Mouse (Mus musculus) embryo, embryonic 11 days (tissue): ENCODE measurements around the gene Fam222b.
"Not testable (repeated sequence)": the region's sequence is repeated elsewhere in the genome, so short reads cannot be mapped to it uniquely, and the experiment has no call there.

Source experiments
- DNase-seq: peaks from one replicate; pipeline ENCODE4 v3.0.0-alpha.2; 2015

The Fam222b gene

DNA sequence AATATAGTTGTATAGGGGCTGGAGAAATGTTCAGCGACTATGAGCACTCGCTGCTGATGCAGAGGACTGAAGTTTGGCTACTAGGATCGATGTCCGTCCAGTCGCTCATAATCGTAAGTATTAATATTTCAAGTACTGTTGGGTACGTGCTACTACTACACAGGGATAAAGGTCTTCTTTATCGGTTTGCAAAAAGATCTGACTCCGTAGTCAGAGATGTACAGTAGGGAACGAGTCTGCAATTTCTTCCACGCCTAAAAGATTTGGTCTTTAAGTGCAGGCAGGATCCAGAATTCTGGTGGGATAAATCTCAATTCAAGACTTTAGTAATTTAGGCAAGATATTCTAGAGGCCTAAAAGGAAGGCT is 340 bp upstream of the Fam222b start:
- DNase-seq = no peak

GRCm38 (mm10) chr11:78095144-78095516 is 670 bp downstream of the Fam222b start:
- DNase-seq = no peak

DNA sequence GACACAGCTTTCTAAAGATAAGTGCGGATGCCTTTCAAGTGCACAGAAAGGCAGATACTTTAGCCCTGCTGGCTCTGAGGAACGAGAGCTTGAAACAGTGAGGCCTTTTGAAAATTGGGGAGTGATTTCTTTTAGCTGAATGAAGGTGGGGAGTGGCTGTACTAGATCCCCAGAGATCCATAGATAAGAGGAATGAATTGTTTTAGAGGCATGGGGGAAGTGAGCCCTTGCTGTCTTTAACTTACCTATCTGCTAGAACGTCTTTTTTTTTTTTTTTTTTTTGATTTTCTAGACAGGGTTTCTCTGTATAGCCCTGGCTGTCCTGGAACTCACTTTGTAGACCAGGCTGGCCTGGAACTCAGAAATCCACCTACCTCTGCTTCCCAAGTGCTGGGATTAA is 2.6 kb downstream of the Fam222b start:
- DNase-seq = no peak

DNA sequence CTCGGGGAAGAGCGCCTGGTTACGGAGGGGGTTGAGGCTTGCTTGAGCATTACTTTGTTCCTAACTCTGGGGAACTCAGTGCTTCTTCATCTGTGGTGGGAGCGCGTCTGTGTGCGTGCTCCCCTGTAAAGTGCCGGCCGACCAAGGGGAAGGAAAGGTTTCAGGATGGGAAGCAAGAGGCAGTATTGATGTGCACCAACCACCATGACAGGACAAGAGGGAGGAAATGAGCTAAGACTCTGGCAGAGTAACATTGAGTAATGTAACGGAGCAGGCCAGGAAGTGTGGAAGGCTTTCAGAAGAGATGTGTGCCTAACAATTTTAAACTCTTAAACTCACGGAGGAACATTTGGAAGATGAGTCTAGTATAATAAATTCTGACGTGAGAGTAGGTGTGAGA is 6.3 kb downstream of the Fam222b start:
- no peak for DNase-seq

DNA sequence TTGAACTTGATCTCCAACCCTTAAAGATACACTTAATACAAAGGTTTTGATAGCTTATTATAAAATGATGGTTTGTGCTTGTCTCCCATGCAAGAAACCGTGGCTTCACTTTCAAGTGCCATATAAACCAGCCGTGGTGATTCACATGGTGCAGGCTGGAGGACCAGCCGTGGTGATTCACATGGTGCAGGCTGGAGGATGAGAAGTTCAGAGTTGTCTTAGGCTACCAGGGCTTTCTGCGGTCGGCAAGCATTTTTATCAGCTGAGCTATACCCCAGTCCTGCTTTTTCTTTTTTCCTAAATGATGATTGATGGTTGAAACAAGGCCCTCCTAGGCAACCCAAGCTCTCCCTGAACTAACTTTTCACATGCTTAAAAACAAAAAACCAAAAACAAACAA is 7.7 kb downstream of the Fam222b start:
- DNase-seq = no peak

GRCm38 (mm10) chr11:78102958-78103747 is 8.7 kb downstream of the Fam222b start:
- no peak for DNase-seq

DNA sequence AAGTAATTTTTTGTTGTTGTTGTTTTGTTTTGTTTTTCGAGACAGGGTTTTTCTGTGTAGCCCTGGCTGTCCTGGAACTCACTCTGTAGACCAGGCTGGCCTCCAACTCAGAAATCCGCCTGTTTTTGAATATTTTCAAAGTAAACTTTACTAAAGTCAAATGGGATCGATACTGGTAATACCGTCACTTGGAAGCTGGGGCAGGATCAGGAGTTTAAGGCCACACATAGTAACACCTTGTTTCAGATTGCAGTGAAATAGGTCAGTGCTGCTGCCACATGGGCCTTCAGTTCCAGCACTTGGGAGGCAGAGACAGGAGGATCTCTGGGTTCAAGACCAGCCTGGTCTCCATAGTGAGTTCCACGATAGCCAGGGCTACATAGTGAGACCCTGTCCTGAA is 10.0 kb downstream of the Fam222b start:
- no peak for DNase-seq

DNA sequence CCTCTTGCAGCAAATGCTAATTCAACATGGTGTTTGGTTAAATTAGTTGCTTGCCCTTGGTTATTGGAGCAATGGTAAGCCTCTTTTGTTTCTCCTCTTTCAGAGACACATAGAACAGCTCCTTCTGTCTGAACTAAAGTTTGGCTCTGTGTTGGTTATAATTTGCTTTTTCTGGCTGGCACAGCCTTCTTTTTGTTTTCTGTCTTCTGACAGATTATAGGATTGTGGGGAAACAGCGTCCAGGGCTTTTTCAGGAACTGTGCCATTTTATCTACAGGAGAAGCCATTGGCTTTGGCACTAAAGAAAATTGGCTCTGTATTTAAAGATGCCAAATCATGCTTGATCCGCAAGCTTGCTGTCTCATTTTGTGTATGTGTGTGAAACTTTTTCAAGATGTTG is 19.2 kb downstream of the Fam222b start:
- DNase-seq = no peak

- DNase-seq = peak; percentile 17
Measured at GRCm38 (mm10) chr11:78114676-78115366, 20.4 kb downstream of the Fam222b start.

- DNase-seq = peak; percentile 98
Measured at GRCm38 (mm10) chr11:78115367-78116145, 21.1 kb downstream of the Fam222b start.

DNA sequence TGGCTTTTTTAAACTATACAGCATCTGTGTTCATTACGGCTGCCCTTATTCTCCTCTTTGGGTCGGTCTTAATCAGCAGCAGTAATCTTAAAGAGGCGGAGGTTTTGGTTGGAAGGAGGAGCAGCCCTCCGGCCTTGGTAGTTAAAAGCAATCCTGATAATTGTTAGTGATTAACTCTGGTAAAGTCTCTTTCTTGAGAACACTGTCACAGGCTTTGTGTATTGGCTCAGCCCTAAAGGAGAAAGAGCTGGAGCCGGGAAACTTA is 21.6 kb downstream of the Fam222b start:
- DNase-seq = peak; percentile 14

- DNase-seq = no peak
Measured at GRCm38 (mm10) chr11:78118467-78118866, 24.0 kb downstream of the Fam222b start.

DNA sequence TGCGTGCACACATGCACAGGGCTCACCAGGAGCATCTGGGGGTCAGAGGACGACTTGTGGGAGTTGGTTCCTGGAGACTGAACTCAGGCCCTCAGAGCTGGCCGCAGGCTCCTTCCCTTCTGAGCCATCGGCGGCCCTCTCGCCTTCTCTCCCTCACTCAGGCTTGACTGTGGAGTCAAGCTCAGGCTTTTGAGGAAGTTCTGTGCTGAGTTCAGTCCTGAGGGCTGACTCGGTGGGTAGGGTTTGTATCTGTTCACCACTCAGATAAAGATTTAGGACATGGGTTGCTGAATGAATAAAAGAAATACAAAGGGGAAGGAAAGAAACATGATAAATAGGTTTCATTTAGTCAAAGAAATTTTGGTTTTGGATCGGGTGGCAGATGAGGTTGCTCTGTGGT is 25.4 kb downstream of the Fam222b start:
- DNase-seq = no peak

GRCm38 (mm10) chr11:78121176-78121575 is 26.7 kb downstream of the Fam222b start:
- no peak for DNase-seq

GRCm38 (mm10) chr11:78122815-78123214 is 28.4 kb downstream of the Fam222b start:
- DNase-seq = no peak

DNA sequence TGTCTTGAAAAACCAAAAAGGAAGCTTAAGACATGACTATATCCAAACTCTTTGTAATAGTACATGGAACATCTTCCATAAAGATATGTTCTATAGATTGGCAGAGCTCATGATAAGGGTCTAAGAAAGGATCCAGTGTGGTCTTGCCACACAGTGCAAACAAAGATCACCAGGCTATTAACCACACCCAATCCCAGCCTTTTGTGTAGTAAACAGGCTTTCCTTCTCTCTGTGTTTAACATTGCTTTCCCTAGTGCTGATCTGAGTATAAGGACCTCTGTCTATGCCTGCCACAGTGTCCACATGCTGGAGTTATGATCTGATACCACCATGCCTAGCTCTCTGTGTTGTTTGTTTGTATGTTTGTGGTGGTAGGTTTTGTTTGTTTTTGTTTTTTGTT is 29.3 kb downstream of the Fam222b start:
- DNase-seq = no peak

GRCm38 (mm10) chr11:78125691-78126090 is 31.2 kb downstream of the Fam222b start:
- no peak for DNase-seq

DNA sequence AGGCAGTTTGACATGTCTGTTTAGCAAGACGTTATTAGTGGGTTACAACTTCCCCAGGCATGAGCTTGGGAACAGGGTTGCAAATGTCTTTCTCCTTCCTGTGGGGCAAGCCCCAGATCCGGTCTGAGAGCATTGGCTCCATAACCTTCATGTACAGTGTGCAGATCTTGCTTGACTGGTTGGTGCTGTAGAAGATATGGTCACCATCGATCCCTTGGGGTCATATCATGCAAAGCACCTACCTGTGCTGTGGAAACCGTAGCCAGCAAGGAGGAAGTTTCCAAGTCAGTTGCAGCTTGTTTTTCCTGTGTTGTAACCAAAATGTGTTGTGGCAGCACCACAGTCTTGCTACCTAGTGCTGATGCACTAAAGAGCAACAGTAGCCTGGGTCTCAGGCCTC is 32.3 kb downstream of the Fam222b start:
- DNase-seq = no peak

DNA sequence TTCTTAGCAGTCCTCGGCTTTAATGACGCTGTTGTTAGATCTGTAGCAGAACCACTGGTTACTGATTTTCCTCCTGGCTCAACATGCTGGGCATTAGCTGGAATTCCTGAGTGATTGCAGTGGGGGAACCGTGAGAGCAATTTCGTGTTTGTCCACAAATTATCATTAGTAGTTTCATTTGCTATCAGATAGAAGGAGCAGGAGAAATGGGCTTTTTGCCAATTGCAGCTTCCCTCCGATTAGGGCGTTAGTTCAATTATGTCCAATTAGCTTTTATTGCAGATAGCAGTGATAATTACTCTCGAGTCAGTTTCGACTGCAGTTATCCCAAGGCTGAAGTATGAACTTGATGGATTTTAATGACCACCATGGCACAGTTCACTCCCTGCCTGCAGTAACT is 35.0 kb downstream of the Fam222b start:
- no peak for DNase-seq

- no peak for DNase-seq
Measured at GRCm38 (mm10) chr11:78133915-78134314, 39.5 kb downstream of the Fam222b start.

DNA sequence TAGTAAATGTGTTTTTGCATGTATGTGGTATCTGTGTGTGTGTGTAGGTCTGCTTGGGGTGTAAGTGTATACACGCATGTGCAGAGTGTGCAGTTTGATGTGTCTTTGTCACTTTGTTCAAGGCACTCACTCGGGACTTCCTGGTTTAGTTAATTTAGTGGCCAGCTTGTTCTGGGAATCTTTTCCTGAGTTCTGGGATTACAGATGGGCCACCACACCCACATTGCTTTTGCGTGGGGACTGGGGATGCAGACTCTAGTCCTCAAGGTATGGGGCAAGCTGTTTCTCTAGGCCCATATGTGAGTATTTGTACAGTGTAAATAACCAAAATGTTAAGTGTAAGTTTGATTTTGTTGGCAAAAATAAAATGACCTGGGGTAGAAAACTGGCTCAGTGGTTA is 39.9 kb downstream of the Fam222b start:
- DNase-seq = no peak

DNA sequence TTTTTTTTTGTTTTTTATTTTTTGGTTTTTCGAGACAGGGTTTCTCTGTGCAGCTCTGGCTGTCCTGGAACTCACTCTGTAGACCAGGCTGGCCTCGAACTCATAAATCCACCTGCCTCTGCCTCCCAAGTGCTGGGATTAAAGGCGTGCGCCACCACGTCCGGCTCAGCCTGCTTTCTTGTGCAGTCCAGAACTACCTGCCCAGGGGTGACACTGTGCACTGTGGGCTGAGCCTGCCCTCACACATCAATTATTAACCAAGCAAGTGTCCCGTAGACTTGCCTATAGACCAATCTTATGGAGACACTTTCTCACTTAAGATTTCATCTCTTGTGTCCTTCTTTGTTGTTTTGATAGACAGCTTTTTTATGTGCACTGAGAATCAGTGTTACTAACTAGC is 40.9 kb downstream of the Fam222b start:
- not testable (repeated sequence) for DNase-seq

DNA sequence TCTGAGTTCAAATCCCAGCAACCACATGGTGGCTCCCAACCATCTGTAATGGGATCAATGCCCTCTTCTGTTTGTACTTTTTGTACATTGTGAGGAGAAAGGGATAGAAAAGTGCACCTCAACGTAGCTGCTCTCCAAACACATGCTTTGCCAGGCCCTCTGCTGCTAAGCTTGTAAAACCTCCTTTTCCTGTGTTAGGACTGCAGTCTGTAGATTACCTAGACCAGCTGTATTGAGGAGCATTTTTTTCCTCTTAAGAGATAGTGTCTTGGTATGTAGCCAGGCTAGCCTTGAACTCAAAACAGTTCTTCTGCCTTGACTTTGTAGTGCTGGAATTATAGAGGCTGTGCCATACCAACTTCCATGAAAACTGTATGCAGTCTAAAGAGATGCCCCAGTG is 41.7 kb downstream of the Fam222b start:
- DNase-seq = no peak

DNA sequence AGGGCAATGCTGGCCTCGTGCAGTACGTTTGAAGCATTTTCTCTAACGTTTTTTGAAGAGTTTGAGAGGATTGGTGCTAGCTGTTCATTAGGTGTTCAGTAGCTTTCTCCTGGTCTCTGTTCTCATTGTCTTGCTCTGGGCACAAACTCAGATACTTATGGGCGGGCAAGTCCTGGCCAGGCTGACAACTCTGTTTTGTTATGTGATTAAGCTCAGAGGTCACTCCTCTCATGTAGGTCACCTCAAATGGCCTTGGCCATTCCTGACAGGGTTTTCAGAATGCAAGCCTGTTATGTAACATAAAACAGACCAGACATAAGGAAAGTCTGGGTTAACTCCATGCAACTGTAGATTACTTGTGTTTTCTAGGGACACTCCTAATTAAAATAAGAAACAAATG is 43.1 kb downstream of the Fam222b start:
- DNase-seq = no peak
